Mouse (Mus musculus) testis, adult 2 months (tissue): Measurements from ENCODE around the gene Klhl8. TPM values are rescaled to one million over a fixed set of nuclear protein-coding genes. Genes with fewer than 3 reads are reported as not detected.
"Not testable (repeated sequence)": the region's sequence is repeated elsewhere in the genome, so short reads cannot be mapped to it uniquely, and the experiment has no call there.

Experiments used
- H3K27ac ChIP-seq: fragments of 200-500 bp; 2 replicates; pipeline ENCODE4 v1.5.1; 2012; ENCODE audit warnings: low read depth, low read length; ENCODE audit not compliant: control insufficient read depth, insufficient read depth
- H3K27me3 ChIP-seq: fragments of 200-500 bp; 2 replicates; pipeline ENCODE4 v1.6.1; 2012; ENCODE audit warnings: mild to moderate bottlenecking, low read length, moderate library complexity; ENCODE audit not compliant: control insufficient read depth, insufficient read depth
- H3K36me3 ChIP-seq: fragments of 200-500 bp; 2 replicates; pipeline ENCODE4 v1.6.1; 2012; ENCODE audit warnings: mild to moderate bottlenecking, low read length; ENCODE audit not compliant: control insufficient read depth, insufficient read depth
- H3K4me1 ChIP-seq: fragments of 200-500 bp; 2 replicates; pipeline ENCODE4 v1.6.1; 2012; ENCODE audit warnings: low read length; ENCODE audit not compliant: control insufficient read depth, insufficient read depth
- H3K4me3 ChIP-seq: fragments of 200-500 bp; 2 replicates; pipeline ENCODE4 v1.5.1; 2012; ENCODE audit warnings: low read depth, mild to moderate bottlenecking, low read length, moderate library complexity, mixed read lengths; ENCODE audit not compliant: control insufficient read depth
- CTCF ChIP-seq: fragments of 200-500 bp; IDR thresholded peaks from 2 replicates; pipeline ENCODE4 v1.5.1; 2012; ENCODE audit warnings: low read depth, mild to moderate bottlenecking, inconsistent platforms, low read length, moderate library complexity; ENCODE audit not compliant: control insufficient read depth, insufficient read depth, insufficient replicate concordance
- POLR2A ChIP-seq: fragments of 200-500 bp; IDR thresholded peaks from 2 replicates; pipeline ENCODE4 v1.6.1; 2012; ENCODE audit warnings: low read depth, mild to moderate bottlenecking, inconsistent platforms, low read length, moderate library complexity; ENCODE audit not compliant: control insufficient read depth
- polyA plus RNA-seq: library from polyadenylated mRNA; depleted of rRNA; stranded (reverse); fragments of >200 nt; gene quantifications from 2 replicates; pipeline ENCODE4 v1.2.3, GENCODE M21; 2012; rRNA removed

The Klhl8 gene
- polyA plus RNA-seq, result 15.3 and 16.7 TPM in 2 replicates

DNA sequence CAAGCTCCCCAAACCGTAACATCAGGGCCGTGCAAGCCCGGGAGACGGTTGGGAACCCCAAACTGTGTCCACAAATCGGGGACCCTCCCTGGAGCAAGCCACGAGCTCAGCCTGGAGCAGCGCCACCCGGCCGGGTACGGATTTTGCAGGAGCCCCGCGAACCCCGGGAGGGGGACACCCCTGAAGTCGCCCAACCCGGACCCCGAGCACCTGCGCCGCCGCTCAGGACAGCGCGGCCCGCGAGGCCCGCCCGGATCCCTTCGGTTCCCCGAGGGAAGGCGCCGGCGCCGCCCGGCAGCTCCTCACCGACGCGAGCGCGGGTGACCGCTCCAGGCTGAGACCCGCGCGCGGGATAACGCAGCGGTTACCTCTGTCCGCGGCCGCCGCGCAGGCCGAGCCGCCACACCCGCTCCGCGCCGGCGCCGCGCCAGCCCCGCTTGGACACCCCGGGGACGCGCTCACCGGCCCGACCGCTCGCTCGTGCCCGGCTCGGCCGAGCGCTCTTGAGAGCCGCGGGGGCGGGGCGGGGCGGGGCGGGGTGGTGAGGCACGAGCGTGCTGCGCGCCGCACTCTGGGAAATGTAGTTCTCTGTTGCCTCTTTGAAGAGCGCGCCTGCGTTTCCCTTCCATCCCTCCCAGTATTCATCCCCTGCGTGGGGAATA is at the start of gene Klhl8:
Gene Klhl8, minus strand, starts transcription at position 512 of the 662 bp plus-strand sequence.
- peak within 1 kb of the TSS; percentile 54 for H3K27ac ChIP-seq
- H3K4me1 ChIP-seq, result peaks cover 7% of the 10 kb centered on the region
- TF ChIP-seq CTCF (no peak), POLR2A (peak; percentile 30; the same call in 1 of the 2 replicates)
- no peaks in the 10 kb centered on the region for H3K36me3 ChIP-seq
- H3K27me3 ChIP-seq, result no peaks in the 10 kb centered on the region
- peak within 1 kb of the TSS; percentile 95 for H3K4me3 ChIP-seq

DNA sequence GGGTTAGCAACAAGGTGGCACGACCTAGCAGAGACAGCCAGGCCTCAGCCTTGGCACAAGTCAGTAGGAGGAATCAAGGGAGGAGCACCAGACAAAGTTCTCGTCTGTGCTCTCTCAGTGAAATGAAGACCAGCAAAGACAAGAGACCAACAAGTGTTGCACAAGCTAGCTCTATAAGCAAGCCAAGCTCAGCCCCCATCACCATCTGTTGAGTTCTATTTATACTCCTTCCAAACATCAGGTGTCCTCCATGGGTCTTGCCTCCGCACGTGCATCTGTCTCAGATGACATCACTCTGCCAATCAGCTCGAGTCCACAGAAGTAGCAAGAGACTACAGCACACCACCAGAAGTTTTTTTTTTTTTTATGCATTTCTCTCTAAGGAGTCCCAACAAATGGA is 43.6 kb upstream of the Klhl8 start:
- TF ChIP-seq CTCF, result no peak
- no peak for TF ChIP-seq POLR2A
- Histone ChIP-seq H3K27ac (no peak overlapping the region), H3K27me3 (no peaks in the 10 kb centered on the region), H3K36me3 (no peaks in the 10 kb centered on the region), H3K4me3 (no peak overlapping the region), H3K4me1 (no peaks in the 10 kb centered on the region)

DNA sequence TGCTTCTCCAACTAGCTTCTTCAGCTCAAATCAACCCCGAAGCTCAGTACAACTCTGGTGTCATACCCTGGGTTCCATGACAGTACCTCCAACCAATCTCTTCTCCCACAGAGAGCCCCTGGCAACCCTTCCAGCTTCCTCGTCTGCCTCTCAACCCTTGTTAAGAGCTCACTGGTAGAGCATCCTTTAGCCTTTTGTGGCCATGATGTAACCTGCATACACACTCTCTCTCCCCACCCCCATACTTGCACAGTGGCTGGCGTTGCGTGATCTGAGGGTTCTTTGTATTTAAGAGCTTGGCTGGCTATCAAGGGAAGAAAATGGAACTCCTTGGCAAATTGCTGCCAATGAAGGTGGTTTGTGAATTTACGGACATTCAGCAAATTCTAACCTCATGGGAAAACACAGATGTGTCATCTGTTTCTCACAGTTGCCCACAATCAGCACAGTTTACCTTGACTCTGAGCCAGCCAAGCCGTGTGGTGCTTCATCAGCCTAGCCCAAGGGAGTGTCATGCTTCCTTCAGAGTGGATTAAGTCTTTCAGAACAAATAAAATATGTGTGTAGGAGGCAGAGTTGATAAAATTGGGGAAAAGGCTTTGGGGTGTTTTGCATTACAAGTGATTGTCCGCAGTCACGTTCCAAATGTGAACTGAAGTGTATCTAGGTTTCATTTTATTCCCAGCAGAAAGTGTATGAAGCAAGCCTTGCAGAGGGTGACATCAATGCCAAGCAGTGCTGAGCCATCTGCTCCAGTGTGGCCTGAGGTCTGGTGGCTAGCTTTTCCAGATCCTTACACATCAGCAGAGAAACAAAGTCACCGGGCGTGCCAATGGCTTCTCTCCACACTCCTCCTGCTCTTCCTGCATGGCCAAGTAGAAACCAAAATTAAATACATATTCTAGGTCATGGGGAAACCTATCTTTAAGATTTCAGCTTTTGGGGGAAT is 42.4 kb upstream of the Klhl8 start:
- Histone ChIP-seq H3K4me1 (no peaks in the 10 kb centered on the region), H3K36me3 (no peaks in the 10 kb centered on the region), H3K27ac (no peak overlapping the region), H3K27me3 (no peaks in the 10 kb centered on the region), H3K4me3 (no peak overlapping the region)
- TF ChIP-seq POLR2A (no peak), CTCF (no peak)

- not testable (repeated sequence) for H3K4me3 ChIP-seq, H3K27ac ChIP-seq, H3K27me3 ChIP-seq, H3K4me1 ChIP-seq, H3K36me3 ChIP-seq
These were observed 39.1 kb upstream of the Klhl8 start for GRCm38 (mm10) chr5:103950138-103950537.

- Histone ChIP-seq H3K27me3 (no peaks in the 10 kb centered on the region), H3K27ac (no peak overlapping the region), H3K36me3 (no peaks in the 10 kb centered on the region), H3K4me3 (no peak overlapping the region), H3K4me1 (no peaks in the 10 kb centered on the region)
- TF ChIP-seq POLR2A (no peak), CTCF (no peak)
These were observed 32.1 kb upstream of the Klhl8 start for GRCm38 (mm10) chr5:103943183-103943582.

DNA sequence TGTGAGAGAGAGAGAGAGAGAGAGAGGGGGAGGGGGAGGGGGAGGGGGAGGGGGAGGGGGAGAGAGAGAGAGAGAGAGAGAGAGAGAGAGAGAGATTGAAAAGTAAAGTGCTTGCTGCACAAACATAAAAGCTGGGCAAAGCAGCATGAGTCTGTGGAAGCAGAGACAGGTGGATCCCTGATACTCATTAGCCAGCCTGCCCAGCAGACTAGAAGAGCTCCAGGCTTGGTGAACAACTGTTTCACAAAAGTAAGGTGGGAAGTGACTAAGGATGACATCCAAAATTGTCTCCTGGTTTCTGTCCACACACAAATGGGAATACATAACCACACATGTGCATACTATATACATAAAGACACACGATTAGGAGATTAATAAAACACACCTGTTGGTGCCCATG is 28.8 kb upstream of the Klhl8 start:
- Histone ChIP-seq H3K27me3 (no peaks in the 10 kb centered on the region), H3K27ac (no peak overlapping the region), H3K4me1 (no peaks in the 10 kb centered on the region; the same call in 1 of the 2 replicates), H3K36me3 (no peaks in the 10 kb centered on the region), H3K4me3 (no peak overlapping the region)
- TF ChIP-seq CTCF (no peak), POLR2A (no peak)

DNA sequence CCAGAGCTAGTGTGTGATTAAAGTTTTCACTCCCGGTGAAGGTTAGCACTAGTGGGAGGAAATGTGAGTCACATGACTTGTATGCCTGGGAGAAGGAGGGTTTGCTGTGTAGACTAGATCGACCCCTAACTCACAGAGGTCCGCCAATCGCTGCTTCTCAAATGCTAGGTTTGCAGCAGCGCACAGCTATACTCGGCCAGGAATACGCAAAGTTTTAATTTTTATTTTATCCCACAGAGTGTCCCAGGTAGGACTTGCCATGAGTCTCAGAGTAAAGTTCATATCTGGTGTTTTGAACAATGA is 28.2 kb upstream of the Klhl8 start:
- Histone ChIP-seq H3K27me3 (no peaks in the 10 kb centered on the region), H3K36me3 (no peaks in the 10 kb centered on the region), H3K27ac (no peak overlapping the region), H3K4me1 (no peaks in the 10 kb centered on the region; the same call in 1 of the 2 replicates), H3K4me3 (no peak overlapping the region)
- TF ChIP-seq CTCF (no peak), POLR2A (no peak)
